Mouse (Mus musculus) right cerebral cortex, postnatal 14 days (tissue): Measurements from ENCODE around the gene Ntrk3.

Experiments
- DNase-seq: peaks from one replicate; pipeline ENCODE4 v3.0.0; 2022

Ntrk3 gene

DNA sequence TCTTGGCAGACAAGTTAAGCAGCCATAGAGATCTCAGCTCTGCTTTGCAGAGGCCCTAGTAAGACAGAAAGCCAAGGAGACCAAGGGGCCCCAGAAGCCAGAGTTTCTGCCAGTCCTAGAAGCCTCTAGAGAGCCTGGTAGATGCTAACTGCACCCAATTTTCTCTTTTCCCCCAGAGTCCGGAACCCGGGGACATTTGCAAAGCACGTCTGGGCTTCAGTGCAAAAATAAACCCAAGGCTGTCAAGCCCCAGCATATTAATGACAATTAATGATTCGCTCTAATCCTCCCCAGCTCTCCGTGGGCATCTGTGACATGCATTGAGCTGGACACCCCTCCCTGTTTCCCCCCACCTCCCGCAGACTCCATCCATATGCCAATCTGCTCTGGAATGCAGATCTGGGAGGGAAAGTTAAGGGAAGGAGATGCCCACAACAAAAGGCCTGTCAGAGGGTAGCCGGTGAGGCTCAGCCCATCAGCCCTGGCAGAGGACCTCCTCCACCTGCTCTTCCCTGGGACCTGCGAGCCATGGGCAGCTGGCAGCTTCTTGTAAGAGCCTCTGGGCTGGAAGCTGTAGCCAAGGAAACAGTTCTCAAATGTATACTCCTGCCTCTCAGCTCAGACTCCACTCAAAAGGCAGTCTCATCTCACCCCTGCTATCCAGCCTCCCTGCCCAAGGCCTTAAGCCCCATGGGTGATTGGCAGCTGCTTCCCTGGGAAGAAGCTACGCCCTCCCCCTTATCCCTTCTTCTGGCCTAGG lies 117.8 kb downstream of the Ntrk3 start:
- DNase-seq: no peak

DNA sequence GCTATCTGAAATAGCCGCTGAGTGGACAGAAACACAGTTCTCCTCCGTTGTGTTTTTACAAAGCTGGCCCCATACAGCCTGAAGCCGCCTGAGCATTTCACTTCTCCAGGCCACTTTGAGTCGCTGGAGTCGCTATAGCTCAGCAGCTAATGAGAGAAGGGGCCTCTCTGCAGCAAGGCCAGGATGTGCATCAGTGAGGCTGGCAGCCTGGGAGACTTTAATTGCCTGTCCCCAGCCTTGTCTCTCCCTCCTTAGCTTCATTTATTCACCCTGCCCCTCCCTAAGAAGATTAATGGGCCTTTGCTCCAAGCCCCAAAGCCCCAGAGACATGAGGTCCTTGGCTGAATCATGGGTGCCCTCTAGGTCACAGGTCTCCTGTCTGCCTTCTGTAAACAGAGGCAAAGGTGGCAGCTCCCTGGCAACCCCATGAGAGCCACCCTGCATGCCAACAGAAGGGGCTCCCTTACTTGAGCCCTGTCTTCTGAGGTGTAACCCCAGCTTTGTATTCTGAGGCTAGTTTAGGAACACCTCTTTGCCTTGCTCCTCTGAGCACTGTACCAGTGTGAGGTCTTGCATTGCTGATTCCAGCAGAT lies 132.2 kb downstream of the Ntrk3 start:
- no peak for DNase-seq

- no peak for DNase-seq
Observed at GRCm38 (mm10) chr7:78603922-78604321, 133.9 kb downstream of the Ntrk3 start.

- no peak for DNase-seq
Observed at GRCm38 (mm10) chr7:78601851-78602250, 136.0 kb downstream of the Ntrk3 start.

GRCm38 (mm10) chr7:78600886-78601285 lies 136.9 kb downstream of the Ntrk3 start:
- no peak for DNase-seq

GRCm38 (mm10) chr7:78599941-78600677 lies 137.7 kb downstream of the Ntrk3 start:
- no peak for DNase-seq

DNA sequence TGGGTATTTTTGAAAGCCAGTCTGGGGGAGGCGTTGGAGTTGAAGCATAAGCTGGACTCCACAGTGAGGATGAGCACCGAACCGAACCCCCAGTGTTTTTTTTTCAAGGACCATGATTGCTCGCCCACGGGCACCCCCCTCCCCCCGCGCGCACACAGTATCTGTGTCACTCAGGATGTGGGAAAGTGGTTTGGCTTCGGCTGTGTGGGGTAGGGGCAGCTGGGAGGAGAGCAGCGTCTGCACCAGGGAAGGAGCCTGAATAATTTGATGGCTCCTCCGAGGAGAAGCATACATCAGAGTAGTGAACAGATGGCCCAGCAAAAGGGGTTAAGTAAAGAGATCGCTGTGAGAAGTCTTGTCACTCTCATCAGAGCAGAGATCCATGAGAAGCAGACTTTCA lies 139.7 kb downstream of the Ntrk3 start:
- DNase-seq: no peak

- no peak for DNase-seq
Observed at GRCm38 (mm10) chr7:78597251-78598129, 140.3 kb downstream of the Ntrk3 start.

- no peak for DNase-seq
Observed at GRCm38 (mm10) chr7:78596556-78596955, 141.3 kb downstream of the Ntrk3 start.

GRCm38 (mm10) chr7:78595895-78596294 lies 141.9 kb downstream of the Ntrk3 start:
- peak; percentile 55 for DNase-seq

DNA sequence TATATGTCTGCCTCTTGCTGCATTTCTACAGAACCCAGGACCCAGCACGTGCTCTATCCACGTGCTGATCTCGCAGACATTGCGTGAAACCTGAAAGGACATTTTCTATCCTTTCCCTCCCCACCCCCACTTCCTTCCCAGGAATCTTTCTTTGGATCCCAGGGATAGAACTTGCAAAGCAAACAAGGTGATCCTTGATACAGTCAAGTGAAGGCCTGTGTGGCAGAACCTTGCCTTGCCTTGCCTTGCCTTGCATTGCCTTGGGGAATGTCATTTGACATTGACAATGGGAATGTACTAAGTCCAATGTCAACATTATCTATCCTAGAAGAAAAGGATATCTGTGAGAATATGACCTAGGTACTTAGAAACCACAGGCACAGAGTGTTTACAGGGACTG lies 144.9 kb downstream of the Ntrk3 start:
- DNase-seq: no peak

- DNase-seq: no peak
Observed at GRCm38 (mm10) chr7:78592172-78592571, 145.6 kb downstream of the Ntrk3 start.

DNA sequence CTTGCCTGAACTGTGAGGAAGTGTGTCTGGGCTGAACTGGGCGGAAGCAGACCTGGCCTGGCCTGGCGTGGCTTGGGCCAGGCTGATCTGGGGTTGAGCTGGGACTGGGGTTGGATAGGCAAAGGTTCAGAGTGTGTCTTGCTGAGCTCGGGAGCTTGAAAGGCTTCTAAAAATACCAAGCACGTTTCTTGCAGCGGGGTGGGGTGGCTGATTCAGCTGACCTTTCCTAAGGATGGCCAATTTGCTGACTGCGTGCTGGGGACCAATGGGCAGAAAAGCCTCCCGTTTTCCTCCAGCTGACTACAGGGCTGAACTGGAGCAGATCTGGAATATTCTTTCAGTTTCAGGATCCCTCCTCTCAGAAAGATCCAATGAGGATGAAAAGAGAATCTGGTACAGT lies 148.0 kb downstream of the Ntrk3 start:
- DNase-seq: no peak

- DNase-seq: no peak
Observed at GRCm38 (mm10) chr7:78586800-78587199, 151.0 kb downstream of the Ntrk3 start.

DNA sequence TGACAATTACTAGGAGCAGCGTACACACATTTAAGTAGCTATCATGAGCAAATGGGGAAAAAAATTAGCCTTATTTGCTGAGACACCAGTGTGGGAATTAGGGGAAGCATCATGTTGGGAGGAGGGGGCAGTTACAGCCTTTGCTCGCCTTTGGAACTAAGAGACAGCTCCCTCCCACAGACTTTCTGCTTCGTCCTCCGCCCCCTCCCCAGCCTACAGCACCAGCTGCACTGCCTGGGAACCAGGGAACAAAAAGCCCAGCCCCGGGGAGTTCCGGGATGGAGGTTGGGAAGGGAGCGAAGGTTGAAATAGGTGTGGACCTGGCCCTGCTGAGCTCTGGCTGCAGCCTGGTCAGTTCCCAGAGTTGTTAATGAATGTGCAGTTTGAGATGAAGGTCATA lies 151.9 kb downstream of the Ntrk3 start:
- DNase-seq: peak; percentile 50

DNA sequence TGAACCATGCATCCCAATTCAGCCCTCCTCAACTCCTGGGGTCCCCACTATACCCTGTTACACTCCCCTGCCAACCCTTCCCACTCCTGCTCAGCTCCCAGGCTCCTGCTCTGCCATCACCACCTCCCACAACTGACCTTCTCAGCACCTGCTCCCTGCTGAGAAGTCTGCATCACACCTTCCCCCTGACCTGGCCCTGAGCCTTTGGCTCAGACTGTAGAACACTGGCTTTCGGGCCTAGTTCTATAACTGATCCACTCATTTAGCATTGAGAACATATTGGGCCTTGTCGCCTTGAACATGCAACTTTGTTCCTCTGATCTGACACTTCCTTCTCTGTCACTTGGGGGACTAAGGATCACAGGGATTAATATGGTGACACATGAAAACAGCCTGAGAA lies 152.9 kb downstream of the Ntrk3 start:
- DNase-seq: no peak

GRCm38 (mm10) chr7:78584499-78584898 lies 153.3 kb downstream of the Ntrk3 start:
- no peak for DNase-seq

GRCm38 (mm10) chr7:78583678-78584077 lies 154.1 kb downstream of the Ntrk3 start:
- DNase-seq: no peak

DNA sequence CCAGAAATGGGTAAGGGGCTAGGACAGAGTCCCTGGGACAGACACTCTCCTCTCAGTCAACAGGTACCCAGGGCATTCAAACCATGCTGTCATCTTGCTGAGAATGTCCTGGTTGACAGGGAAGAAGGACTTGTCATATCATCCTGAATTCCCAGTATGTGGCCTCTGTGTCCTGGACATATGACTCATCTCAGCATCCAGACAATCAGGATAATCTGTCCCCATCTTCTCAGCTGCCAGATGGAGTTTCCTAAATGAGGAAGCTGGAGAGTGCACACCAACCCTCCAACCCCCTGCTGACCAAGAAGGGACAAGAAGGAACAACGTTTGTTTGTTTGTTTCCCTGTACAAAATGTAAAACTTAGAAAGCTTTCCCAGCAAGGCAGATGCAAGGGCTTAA lies 156.5 kb downstream of the Ntrk3 start:
- no peak for DNase-seq

- peak; percentile 51 for DNase-seq
Observed at GRCm38 (mm10) chr7:78579461-78580234, 158.2 kb downstream of the Ntrk3 start.

GRCm38 (mm10) chr7:78578461-78579359 lies 159.1 kb downstream of the Ntrk3 start:
- DNase-seq: peak; percentile 53
